Mouse (Mus musculus): ENCODE results near the gene Iqcj. TPM values are rescaled to one million over a fixed set of nuclear protein-coding genes. Genes with fewer than 3 reads are reported as not detected.

Iqcj gene
- total RNA-seq, 1 experiment = not detected

- no peak for DNase-seq (ENCODE audit: low read depth, low spot score)
- no peaks in the 10 kb centered on the region for H3K9me3 ChIP-seq (ENCODE audit: control insufficient read depth, insufficient read depth, low read depth, low read length)
- H3K9ac ChIP-seq (ENCODE audit: insufficient read depth, low read depth, low read length, poor library complexity, severe bottlenecking) = no peak overlapping the region
- no peaks in the 10 kb centered on the region for H3K36me3 ChIP-seq (ENCODE audit: control insufficient read depth, insufficient read depth, low read length, poor library complexity, severe bottlenecking)
- in situ Hi-C loops (cut with MboI; ENCODE audit: low sequenced_read_pairs in 2 of 2, unreplicated experiment in 2 of 2) = no loop called here
- H3K4me3 ChIP-seq (ENCODE audit: insufficient read depth in 1 of 2, low read depth in 1 of 2, low read length in 2 of 2, poor library complexity in 1 of 2, severe bottlenecking in 1 of 2) = no peak overlapping the region
- no peak for TF ChIP-seq CHD2 (IDR thresholded peaks at IDR 0.05; ENCODE audit: low read depth, low read length)
- no peak for TF ChIP-seq MAFK (IDR thresholded peaks at IDR 0.05; ENCODE audit: insufficient read depth, low read depth, low read length)
- no peaks in the 10 kb centered on the region for H3K4me1 ChIP-seq (ENCODE audit: control insufficient read depth in 2 of 2, insufficient read depth in 2 of 2, low read length in 2 of 2, poor library complexity in 1 of 2)
- no peak overlapping the region for H3K27ac ChIP-seq (ENCODE audit: insufficient read depth, low read depth, low read length, poor library complexity, severe bottlenecking)
These were observed 26.7 kb downstream of the Iqcj start for GRCm38 (mm10) chr3:67918634-67919259.

GRCm38 (mm10) chr3:67923095-67923494 is 31.1 kb downstream of the Iqcj start:
- H3K27ac ChIP-seq (ENCODE audit: insufficient read depth, low read depth, low read length, poor library complexity, severe bottlenecking) = no peak overlapping the region
- no peak overlapping the region for H3K4me3 ChIP-seq (ENCODE audit: insufficient read depth in 1 of 2, low read depth in 1 of 2, low read length in 2 of 2, poor library complexity in 1 of 2, severe bottlenecking in 1 of 2)
- no peak overlapping the region for H3K9ac ChIP-seq (ENCODE audit: insufficient read depth, low read depth, low read length, poor library complexity, severe bottlenecking)
- no peaks in the 10 kb centered on the region for H3K36me3 ChIP-seq (ENCODE audit: control insufficient read depth, insufficient read depth, low read length, poor library complexity, severe bottlenecking)
- H3K9me3 ChIP-seq (ENCODE audit: control insufficient read depth, insufficient read depth, low read depth, low read length) = no peaks in the 10 kb centered on the region
- no peak for DNase-seq (ENCODE audit: low read depth, low spot score)
- no peaks in the 10 kb centered on the region for H3K4me1 ChIP-seq (ENCODE audit: control insufficient read depth in 2 of 2, insufficient read depth in 2 of 2, low read length in 2 of 2, poor library complexity in 1 of 2)
- in situ Hi-C loops (cut with MboI; ENCODE audit: low sequenced_read_pairs in 2 of 2, unreplicated experiment in 2 of 2) = no loop called here
- TF ChIP-seq ZNF384 (IDR thresholded peaks at IDR 0.05; ENCODE audit: low read depth, low read length) (no peak), HCFC1 (IDR thresholded peaks at IDR 0.05; ENCODE audit: borderline replicate concordance, insufficient read depth, low read length) (no peak), ZC3H11A (IDR thresholded peaks at IDR 0.05; ENCODE audit: borderline replicate concordance, low read depth, low read length) (no peak), MAFK (IDR thresholded peaks at IDR 0.05; ENCODE audit: insufficient read depth, low read depth, low read length) (no peak), CHD2 (IDR thresholded peaks at IDR 0.05; ENCODE audit: low read depth, low read length) (no peak)

- H3K36me3 ChIP-seq (ENCODE audit: control insufficient read depth, insufficient read depth, low read length, poor library complexity, severe bottlenecking) = no peaks in the 10 kb centered on the region
- TF ChIP-seq ZNF384 (IDR thresholded peaks at IDR 0.05; ENCODE audit: low read depth, low read length) (no peak), CHD2 (IDR thresholded peaks at IDR 0.05; ENCODE audit: low read depth, low read length) (no peak), ZC3H11A (IDR thresholded peaks at IDR 0.05; ENCODE audit: borderline replicate concordance, low read depth, low read length) (no peak), HCFC1 (IDR thresholded peaks at IDR 0.05; ENCODE audit: borderline replicate concordance, insufficient read depth, low read length) (no peak), MAFK (IDR thresholded peaks at IDR 0.05; ENCODE audit: insufficient read depth, low read depth, low read length) (no peak)
These were observed 33.4 kb downstream of the Iqcj start for GRCm38 (mm10) chr3:67925453-67925852.

GRCm38 (mm10) chr3:67930424-67931133 is 38.6 kb downstream of the Iqcj start:
- Histone ChIP-seq H3K9me3 (ENCODE audit: control insufficient read depth, insufficient read depth, low read depth, low read length) (no peaks in the 10 kb centered on the region), H3K4me1 (ENCODE audit: control insufficient read depth in 2 of 2, insufficient read depth in 2 of 2, low read length in 2 of 2, poor library complexity in 1 of 2) (no peaks in the 10 kb centered on the region), H3K4me3 (ENCODE audit: insufficient read depth in 1 of 2, low read depth in 1 of 2, low read length in 2 of 2, poor library complexity in 1 of 2, severe bottlenecking in 1 of 2) (no peak overlapping the region), H3K36me3 (ENCODE audit: control insufficient read depth, insufficient read depth, low read length, poor library complexity, severe bottlenecking) (no peaks in the 10 kb centered on the region), H3K9ac (ENCODE audit: insufficient read depth, low read depth, low read length, poor library complexity, severe bottlenecking) (no peak overlapping the region), H3K27ac (ENCODE audit: insufficient read depth, low read depth, low read length, poor library complexity, severe bottlenecking) (no peak overlapping the region)
- in situ Hi-C loops (cut with MboI; ENCODE audit: low sequenced_read_pairs in 2 of 2, unreplicated experiment in 2 of 2) = no loop called here
- TF ChIP-seq ZNF384 (IDR thresholded peaks at IDR 0.05; ENCODE audit: low read depth, low read length) = no peak
- TF ChIP-seq ZC3H11A (IDR thresholded peaks at IDR 0.05; ENCODE audit: borderline replicate concordance, low read depth, low read length) = no peak
- no peak for TF ChIP-seq HCFC1 (IDR thresholded peaks at IDR 0.05; ENCODE audit: borderline replicate concordance, insufficient read depth, low read length)
- TF ChIP-seq MAFK (IDR thresholded peaks at IDR 0.05; ENCODE audit: insufficient read depth, low read depth, low read length) = no peak
- DNase-seq (ENCODE audit: low read depth, low spot score) = no peak

More at GRCm38 (mm10) chr3:67925453-67925852, 33.4 kb downstream of the Iqcj start:
- in situ Hi-C loops (cut with MboI; ENCODE audit: low sequenced_read_pairs in 2 of 2, unreplicated experiment in 2 of 2) = no loop called here
- Histone ChIP-seq H3K4me3 (ENCODE audit: insufficient read depth in 1 of 2, low read depth in 1 of 2, low read length in 2 of 2, poor library complexity in 1 of 2, severe bottlenecking in 1 of 2) (no peak overlapping the region), H3K27ac (ENCODE audit: insufficient read depth, low read depth, low read length, poor library complexity, severe bottlenecking) (no peak overlapping the region), H3K9me3 (ENCODE audit: control insufficient read depth, insufficient read depth, low read depth, low read length) (no peaks in the 10 kb centered on the region), H3K4me1 (ENCODE audit: control insufficient read depth in 2 of 2, insufficient read depth in 2 of 2, low read length in 2 of 2, poor library complexity in 1 of 2) (no peaks in the 10 kb centered on the region), H3K9ac (ENCODE audit: insufficient read depth, low read depth, low read length, poor library complexity, severe bottlenecking) (no peak overlapping the region)
- no peak for DNase-seq (ENCODE audit: low read depth, low spot score)
